ENCODE assay signal across 21 mouse cellular contexts in the genomic region with DNA sequence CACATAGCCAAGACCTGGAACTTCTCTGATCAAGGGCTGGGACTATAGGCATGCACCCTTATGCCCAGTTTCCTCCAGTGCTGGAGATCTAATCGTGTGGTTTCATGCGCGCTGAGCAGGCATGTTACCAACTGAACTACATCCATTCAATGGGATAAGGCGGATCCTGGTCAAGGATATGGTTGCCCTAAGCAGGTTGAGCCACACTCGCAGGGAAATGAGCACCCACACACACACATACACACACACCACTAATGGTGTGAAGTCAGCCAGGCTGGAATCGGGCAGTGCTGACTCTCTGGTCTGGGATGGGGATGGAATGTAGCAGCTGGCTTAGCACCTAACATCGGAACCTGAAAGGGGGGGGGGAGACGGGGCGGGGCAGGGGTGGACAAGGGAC. TPM values are rescaled to one million over a fixed set of nuclear protein-coding genes. Genes with fewer than 3 reads are reported as not detected.
A peak's percentile ranks its signal among the peaks of the same experiment; 100 is the strongest.
DNase-seq lines count a peak whose midpoint lies in the region; ATAC-seq and TF ChIP-seq lines count a peak whose summit lies in the region.
"Had no signal": no experiment of that assay in that cellular context is flagged by ENCODE, and none has a peak within 500 bp of the region (broad histone marks: within the 10 kb centered on the region; RNA-seq: fewer than 3 reads in every experiment).

No protein-coding gene starts in this region.

- no peak for TF ChIP-seq CTCF in kidney, adult 2 months (conservative IDR thresholded peaks at IDR 0.05; ENCODE audit: insufficient read depth, insufficient read length, low read depth, low read length)
- no peak for TF ChIP-seq CTCF in embryonic fibroblast, embryonic 13.5 days (IDR thresholded peaks at IDR 0.05; ENCODE audit: borderline replicate concordance, insufficient read depth, low read length)
- no peak for TF ChIP-seq CTCF in kidney, postnatal 0 days (IDR thresholded peaks at IDR 0.05; ENCODE audit: low read depth)

- H3K4me1 ChIP-seq in kidney, adult 2 months (ENCODE audit: control insufficient read depth, insufficient read depth, low read length), result peaks cover 31% of the 10 kb centered on the region
- peaks cover 2% of the 10 kb centered on the region; the same call in 1 of the 2 replicates for H3K4me1 ChIP-seq in embryonic fibroblast, embryonic 13.5 days (ENCODE audit: control insufficient read depth, insufficient read depth, low read length)
- no peaks in the 10 kb centered on the region for H3K4me1 ChIP-seq in kidney, postnatal 0 days (replicated peaks; ENCODE audit: insufficient read depth, low read length)
- H3K4me1 ChIP-seq in forebrain, embryonic 14.5 days (ENCODE audit: control insufficient read depth, insufficient read depth, low read length), result no peaks in the 10 kb centered on the region
- H3K4me1 ChIP-seq: hindbrain, embryonic 12.5 days; liver, embryonic 12.5 days had no signal

- DNase-seq in kidney, adult 2 months, result peak; percentile 38
- no peak for DNase-seq in kidney, postnatal 10 days
- peak; percentile 86 for DNase-seq in 3134 (ENCODE audit: extremely low read depth, insufficient read length, low spot score)
- no peak for DNase-seq in kidney, postnatal 0 days (ENCODE audit: low spot score)
- DNase-seq in ovary, adult 18-20 months (ENCODE audit: low spot score), result no peak
- DNase-seq in embryo, embryonic 10.5 days (ENCODE audit: low spot score), result no peak
- DNase-seq in forebrain, embryonic 14.5 days (ENCODE audit: low spot score), result no peak
- DNase-seq: adrenal gland, postnatal 14 days; cerebellum, adult 2 months; cerebellum, postnatal 36 days; gastrocnemius, postnatal 14 days; lung, adult 18-20 months had no signal

- 0 out of 2 replicates have a peak, but pooled peaks cover 3% of the 10 kb centered on the region for H3K9me3 ChIP-seq in kidney, postnatal 0 days (replicated peaks; ENCODE audit: low read length)
- no peaks in the 10 kb centered on the region for H3K9me3 ChIP-seq in forebrain, embryonic 14.5 days (replicated peaks; ENCODE audit: control insufficient read depth, low read length)
- H3K9me3 ChIP-seq: hindbrain, embryonic 12.5 days; neural tube, embryonic 15.5 days had no signal

- WGBS in kidney, adult 2 months, result 76% methylated on average over 9 of the region's 9 CpGs
- 81% methylated on average over 9 of the region's 9 CpGs for WGBS in kidney, postnatal 0 days
- WGBS in forebrain, embryonic 14.5 days, result 93% methylated on average over 9 of the region's 9 CpGs

- H3K27me3 ChIP-seq in kidney, adult 2 months (replicated peaks; ENCODE audit: control insufficient read depth, insufficient read depth, low read length), result no peaks in the 10 kb centered on the region
- no peaks in the 10 kb centered on the region for H3K27me3 ChIP-seq in kidney, postnatal 0 days (ENCODE audit: insufficient read depth, low read length)
- H3K27me3 ChIP-seq in forebrain, embryonic 14.5 days (replicated peaks; ENCODE audit: control insufficient read depth, insufficient read depth, low read length), result no peaks in the 10 kb centered on the region
- H3K27me3 ChIP-seq: heart, embryonic 13.5 days; hindbrain, embryonic 12.5 days; limb, embryonic 13.5 days; neural tube, embryonic 15.5 days had no signal

- H3K27ac ChIP-seq in kidney, adult 2 months (ENCODE audit: insufficient read depth, low read depth, low read length), result peak overlapping the region; percentile 98
- H3K27ac ChIP-seq in embryonic fibroblast, embryonic 13.5 days (ENCODE audit: insufficient read depth, low read length), result peak overlapping the region; percentile 21; the same call in 1 of the 2 replicates
- H3K27ac ChIP-seq in kidney, postnatal 0 days, result peak overlapping the region; percentile 88; the same call in 1 of the 2 replicates
- H3K27ac ChIP-seq in forebrain, embryonic 14.5 days (ENCODE audit: low read depth, low read length), result no peak overlapping the region
- H3K27ac ChIP-seq: heart, embryonic 13.5 days; hindbrain, embryonic 12.5 days; limb, embryonic 13.5 days; liver, embryonic 12.5 days; midbrain, embryonic 10.5 days; neural tube, embryonic 15.5 days had no signal

- no peak overlapping the region for H3K4me3 ChIP-seq in kidney, adult 2 months (ENCODE audit: insufficient read depth, low read depth, low read length)
- H3K4me3 ChIP-seq in embryonic fibroblast, embryonic 13.5 days (ENCODE audit: insufficient read depth, low read length), result no peak overlapping the region
- H3K4me3 ChIP-seq in kidney, postnatal 0 days (replicated peaks; ENCODE audit: low read depth, low read length), result no peak overlapping the region
- H3K4me3 ChIP-seq in forebrain, embryonic 14.5 days (ENCODE audit: low read depth, low read length), result no peak overlapping the region
- H3K4me3 ChIP-seq: heart, embryonic 13.5 days; hindbrain, embryonic 12.5 days; limb, embryonic 13.5 days; liver, embryonic 12.5 days; midbrain, embryonic 10.5 days; neural tube, embryonic 15.5 days had no signal

- no peak for ATAC-seq in kidney, postnatal 0 days (replicated peaks; ENCODE audit: low FRiP score, low read depth)
- no peak for ATAC-seq in forebrain, embryonic 14.5 days
- ATAC-seq: forebrain, embryonic 16.5 days; liver, embryonic 12.5 days; midbrain, embryonic 16.5 days had no signal

- no peaks in the 10 kb centered on the region for H3K36me3 ChIP-seq in kidney, adult 2 months (ENCODE audit: control insufficient read depth, insufficient read depth, low read length)
- H3K36me3 ChIP-seq in kidney, postnatal 0 days (ENCODE audit: insufficient read depth, low read length), result no peaks in the 10 kb centered on the region
- no peaks in the 10 kb centered on the region for H3K36me3 ChIP-seq in forebrain, embryonic 14.5 days (ENCODE audit: control insufficient read depth, insufficient read depth, low read length)
- H3K36me3 ChIP-seq: heart, embryonic 13.5 days; hindbrain, embryonic 12.5 days; limb, embryonic 13.5 days; liver, embryonic 12.5 days; midbrain, embryonic 10.5 days; neural tube, embryonic 15.5 days had no signal

- no peak overlapping the region for H3K9ac ChIP-seq in kidney, postnatal 0 days (ENCODE audit: low read depth, low read length)
- no peak overlapping the region for H3K9ac ChIP-seq in forebrain, embryonic 14.5 days (ENCODE audit: low read length)
- H3K9ac ChIP-seq: heart, embryonic 13.5 days; hindbrain, embryonic 12.5 days; limb, embryonic 13.5 days; liver, embryonic 12.5 days; neural tube, embryonic 15.5 days had no signal

- no peak overlapping the region for H3K4me2 ChIP-seq in kidney, postnatal 0 days (ENCODE audit: low read length)
- H3K4me2 ChIP-seq in forebrain, embryonic 14.5 days (ENCODE audit: low read length), result no peak overlapping the region
- H3K4me2 ChIP-seq: heart, embryonic 13.5 days; hindbrain, embryonic 12.5 days; limb, embryonic 13.5 days; liver, embryonic 12.5 days; neural tube, embryonic 15.5 days had no signal

- TF ChIP-seq POLR2A in kidney, adult 2 months (IDR thresholded peaks at IDR 0.05; ENCODE audit: low read depth, low read length), result no peak
- TF ChIP-seq POLR2A in embryonic fibroblast, embryonic 13.5 days (IDR thresholded peaks at IDR 0.05; ENCODE audit: low read depth, low read length), result no peak

RNA-seq across cellular contexts. Expression of gene Il34, which starts 11.8 kb away (rescaled TPM):
- polyA plus RNA-seq in kidney, adult 2 months (2012; rRNA removed), result 21.8 and 26.3 TPM in 2 replicates
- 2.7 and 5.0 TPM in 2 replicates for polyA plus RNA-seq in embryonic fibroblast, embryonic 13.5 days (2011; ENCODE audit: insufficient read length, low read depth, missing spikeins)
- 5.2 and 7.5 TPM in 2 replicates for polyA plus RNA-seq in kidney, postnatal 0 days (2015; fragmentation: Nextera tagmentation; extraction: Ambion mirVana)
- 2.2 and 4.2 TPM in 2 replicates for polyA plus RNA-seq in forebrain, embryonic 14.5 days (2014; fragmentation: Nextera tagmentation; extraction: Ambion mirVana)
- polyA plus RNA-seq: liver, embryonic 12.5 days had no signal

RNA-seq across cellular contexts. Expression of gene Cog4, which starts 52.5 kb away (rescaled TPM):
- 40.1 and 42.9 TPM in 2 replicates for polyA plus RNA-seq in kidney, adult 2 months (2012; rRNA removed)
- 44.9 and 49.1 TPM in 2 replicates for polyA plus RNA-seq in embryonic fibroblast, embryonic 13.5 days (2011; ENCODE audit: insufficient read length, low read depth, missing spikeins)
- 47.2 and 57.3 TPM in 2 replicates for polyA plus RNA-seq in kidney, postnatal 0 days (2015; fragmentation: Nextera tagmentation; extraction: Ambion mirVana)
- 56.1 and 61.5 TPM in 2 replicates for polyA plus RNA-seq in forebrain, embryonic 14.5 days (2014; fragmentation: Nextera tagmentation; extraction: Ambion mirVana)

RNA-seq across cellular contexts. Expression of gene Sf3b3, which starts 52.7 kb away (rescaled TPM):
- polyA plus RNA-seq in kidney, adult 2 months (2012; rRNA removed), result 22.6 and 25.9 TPM in 2 replicates
- 113 and 124 TPM in 2 replicates for polyA plus RNA-seq in embryonic fibroblast, embryonic 13.5 days (2011; ENCODE audit: insufficient read length, low read depth, missing spikeins)
- 80.1 and 89.4 TPM in 2 replicates for polyA plus RNA-seq in kidney, postnatal 0 days (2015; fragmentation: Nextera tagmentation; extraction: Ambion mirVana)
- 98.5 and 111 TPM in 2 replicates for polyA plus RNA-seq in forebrain, embryonic 14.5 days (2014; fragmentation: Nextera tagmentation; extraction: Ambion mirVana)

Comparison
In these comparisons a context has a peak if more than half of its experiments do, and no peak if none do; other contexts are left out.
1. DNase-seq: peak in kidney, adult 2 months (single experiment) and 3134 (single experiment); none in kidney, postnatal 10 days (single experiment), kidney, postnatal 0 days (single experiment), ovary, adult 18-20 months (single experiment), embryo, embryonic 10.5 days (single experiment) and forebrain, embryonic 14.5 days (single experiment).